Mouse (Mus musculus): ENCODE measurements around the gene Pced1b. TPM values are rescaled to one million over a fixed set of nuclear protein-coding genes. Genes with fewer than 3 reads are reported as not detected.

Pced1b gene
- polyA plus RNA-seq, 1 experiment from 2014 or later: 4.2 TPM

DNA sequence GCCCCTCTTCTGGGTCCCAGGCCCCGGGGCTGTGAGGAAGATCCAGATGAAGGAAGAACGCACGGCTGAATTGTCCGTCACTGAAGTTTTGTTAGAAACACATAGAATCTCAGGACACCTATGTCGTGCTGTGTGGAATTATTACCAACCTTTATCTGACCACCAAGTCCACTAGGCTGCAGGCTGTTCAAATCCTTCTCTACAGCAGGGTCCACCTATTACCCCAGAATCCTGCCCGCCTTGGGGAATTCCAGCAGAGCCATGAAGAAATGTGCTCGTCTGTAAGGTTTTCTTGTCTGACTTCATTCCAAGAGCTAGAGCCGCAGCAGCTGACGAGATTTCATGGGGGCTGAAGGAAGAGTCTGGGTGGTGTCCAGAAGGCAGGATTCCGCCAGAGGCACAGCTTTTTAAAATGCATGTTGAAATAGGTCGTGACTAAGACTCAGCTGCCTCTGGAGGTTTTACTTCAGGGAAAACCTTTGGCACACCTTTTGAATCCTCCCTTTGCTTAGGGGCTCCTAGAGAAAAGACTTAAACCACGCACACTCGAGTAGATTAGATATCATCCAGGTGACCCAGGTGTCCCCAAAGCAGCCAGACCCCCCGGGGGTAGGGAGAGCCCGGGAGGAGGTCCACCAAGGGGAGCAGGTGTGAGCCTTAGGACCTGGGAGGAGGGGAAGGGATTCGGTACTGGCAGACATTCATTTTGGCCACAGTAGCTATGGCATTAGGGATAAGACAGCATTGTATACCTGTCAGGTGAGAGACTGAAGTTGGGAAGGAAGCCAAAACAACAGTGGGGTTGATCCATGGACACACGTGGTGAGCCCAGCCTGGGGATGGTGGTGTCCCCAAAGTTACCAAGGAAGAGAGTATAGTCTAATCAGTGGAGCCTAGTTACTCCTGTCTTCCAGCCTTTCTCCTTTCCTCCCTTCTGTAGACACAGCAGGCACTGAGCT, 160.9 kb downstream of the Pced1b start:
- Histone ChIP-seq H3K4me3 (replicated peaks) (no peak overlapping the region), H3K36me3 (replicated peaks) (no peaks in the 10 kb centered on the region), H3K9me3 (0 out of 2 replicates have a peak, but pooled peaks cover under 1% of the 10 kb centered on the region), H3K27ac (no peak overlapping the region), H3K9ac (no peak overlapping the region), H3K27me3 (no peaks in the 10 kb centered on the region), H3K4me1 (no peaks in the 10 kb centered on the region), H3K4me2 (no peak overlapping the region)
- 67% methylated on average over 17 of the region's 17 CpGs for WGBS
- no peak for ATAC-seq (ENCODE audit: low FRiP score)

DNA sequence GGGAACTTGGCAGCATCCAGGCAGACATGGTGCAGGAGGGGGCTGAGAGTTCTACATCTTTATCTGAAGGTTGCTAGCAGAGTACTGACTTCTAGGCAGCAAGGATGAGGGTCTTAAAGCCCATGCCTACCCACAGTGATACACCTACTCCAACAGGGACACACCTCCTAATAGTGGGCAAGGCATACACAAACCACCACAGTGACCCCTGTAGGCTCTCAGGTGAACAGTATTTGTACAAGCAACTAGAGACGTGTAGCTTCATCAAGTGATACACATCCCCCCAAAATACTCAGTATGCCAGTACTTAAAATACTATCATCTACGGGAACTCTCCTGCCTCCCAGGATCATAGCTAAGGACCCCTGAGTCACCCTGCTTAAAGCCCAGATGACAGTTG, 164.2 kb downstream of the Pced1b start:
- Histone ChIP-seq H3K9me3 (0 out of 2 replicates have a peak, but pooled peaks cover 8% of the 10 kb centered on the region), H3K4me2 (no peak overlapping the region), H3K27me3 (no peaks in the 10 kb centered on the region), H3K4me3 (replicated peaks) (no peak overlapping the region), H3K27ac (no peak overlapping the region), H3K36me3 (replicated peaks) (no peaks in the 10 kb centered on the region), H3K9ac (no peak overlapping the region), H3K4me1 (no peaks in the 10 kb centered on the region)
- ATAC-seq (ENCODE audit: low FRiP score): no peak
- 90% methylated on average over 2 of the region's 2 CpGs for WGBS

DNA sequence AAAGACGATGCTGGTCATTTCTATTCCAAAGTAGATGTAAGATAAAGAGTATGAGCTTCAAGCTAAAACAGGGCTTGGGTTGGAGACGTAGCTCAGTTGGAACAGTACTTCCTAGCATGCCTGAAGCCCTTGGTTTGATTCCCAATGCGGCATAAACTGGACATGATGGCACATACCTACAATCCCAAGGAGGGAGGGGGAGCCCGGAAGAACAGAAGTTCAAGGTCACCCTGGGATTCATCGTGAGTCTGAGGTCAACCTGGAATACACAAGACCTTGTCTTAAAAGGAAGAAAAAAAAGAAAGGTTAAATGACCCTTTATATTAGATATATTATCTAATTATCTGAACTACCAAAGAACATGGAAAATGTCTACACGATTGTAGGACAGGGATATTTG, 164.8 kb downstream of the Pced1b start:
- H3K4me2 ChIP-seq: no peak overlapping the region
- H3K27me3 ChIP-seq: no peaks in the 10 kb centered on the region
- no peak overlapping the region for H3K9ac ChIP-seq
- H3K9me3 ChIP-seq: 0 out of 2 replicates have a peak, but pooled peaks cover 8% of the 10 kb centered on the region
- WGBS: 92% methylated on average over 6 of the region's 6 CpGs
- no peaks in the 10 kb centered on the region for H3K4me1 ChIP-seq
- no peaks in the 10 kb centered on the region for H3K36me3 ChIP-seq (replicated peaks)
- no peak overlapping the region for H3K27ac ChIP-seq
- ATAC-seq (ENCODE audit: low FRiP score): no peak
- H3K4me3 ChIP-seq (replicated peaks): no peak overlapping the region

DNA sequence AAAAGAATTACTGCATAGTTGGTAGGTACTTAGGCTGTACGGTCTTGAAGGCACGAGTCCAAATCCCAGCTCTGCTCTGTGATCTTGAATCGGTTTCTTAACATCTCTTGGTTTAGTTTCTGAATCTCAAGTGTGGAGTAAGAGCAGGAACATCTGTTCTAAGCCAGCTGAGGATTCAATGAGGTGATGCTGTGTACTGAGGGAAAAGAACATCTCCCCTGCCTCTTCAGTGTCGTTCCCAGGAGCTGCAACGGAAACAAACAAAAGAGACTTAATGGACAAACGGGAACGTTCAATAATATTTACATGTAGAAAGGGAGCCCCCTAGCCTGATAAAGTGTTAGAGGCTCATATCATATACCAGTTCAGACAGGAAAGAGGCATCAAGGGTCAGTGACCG, 165.4 kb downstream of the Pced1b start:
- no peak for ATAC-seq (ENCODE audit: low FRiP score)
- Histone ChIP-seq H3K4me1 (no peaks in the 10 kb centered on the region), H3K36me3 (replicated peaks) (no peaks in the 10 kb centered on the region), H3K4me3 (replicated peaks) (no peak overlapping the region), H3K9me3 (0 out of 2 replicates have a peak, but pooled peaks cover 8% of the 10 kb centered on the region), H3K27ac (no peak overlapping the region), H3K27me3 (no peaks in the 10 kb centered on the region), H3K4me2 (no peak overlapping the region), H3K9ac (no peak overlapping the region)
- WGBS: 92% methylated on average over 8 of the region's 8 CpGs

DNA sequence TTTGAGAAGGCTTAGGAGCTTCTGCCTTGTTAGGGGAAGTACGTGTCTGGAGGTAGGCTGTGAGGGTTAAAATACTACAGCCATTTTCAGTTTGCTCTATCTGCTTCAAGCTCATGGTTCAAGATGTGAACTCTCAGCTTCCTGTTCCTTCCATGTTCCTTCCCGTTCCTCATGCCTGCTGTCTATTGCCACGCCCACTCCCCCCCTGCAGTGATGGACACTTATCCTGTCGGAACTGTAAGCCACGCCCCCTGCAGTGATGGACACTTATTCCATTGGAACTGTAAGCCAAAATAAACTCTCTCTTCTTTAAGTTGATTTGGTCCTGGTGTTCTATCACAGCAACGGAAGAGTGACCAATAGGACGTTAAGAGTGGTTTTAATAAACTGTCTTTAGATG, 166.0 kb downstream of the Pced1b start:
- WGBS: 87% methylated on average over 7 of the region's 7 CpGs
- H3K4me3 ChIP-seq (replicated peaks): no peak overlapping the region
- 0 out of 2 replicates have a peak, but pooled peaks cover 8% of the 10 kb centered on the region for H3K9me3 ChIP-seq
- no peaks in the 10 kb centered on the region for H3K4me1 ChIP-seq
- no peaks in the 10 kb centered on the region for H3K36me3 ChIP-seq (replicated peaks)
- no peak overlapping the region for H3K9ac ChIP-seq
- no peak overlapping the region for H3K27ac ChIP-seq
- ATAC-seq (ENCODE audit: low FRiP score): no peak
- no peak overlapping the region for H3K4me2 ChIP-seq
- no peaks in the 10 kb centered on the region for H3K27me3 ChIP-seq

DNA sequence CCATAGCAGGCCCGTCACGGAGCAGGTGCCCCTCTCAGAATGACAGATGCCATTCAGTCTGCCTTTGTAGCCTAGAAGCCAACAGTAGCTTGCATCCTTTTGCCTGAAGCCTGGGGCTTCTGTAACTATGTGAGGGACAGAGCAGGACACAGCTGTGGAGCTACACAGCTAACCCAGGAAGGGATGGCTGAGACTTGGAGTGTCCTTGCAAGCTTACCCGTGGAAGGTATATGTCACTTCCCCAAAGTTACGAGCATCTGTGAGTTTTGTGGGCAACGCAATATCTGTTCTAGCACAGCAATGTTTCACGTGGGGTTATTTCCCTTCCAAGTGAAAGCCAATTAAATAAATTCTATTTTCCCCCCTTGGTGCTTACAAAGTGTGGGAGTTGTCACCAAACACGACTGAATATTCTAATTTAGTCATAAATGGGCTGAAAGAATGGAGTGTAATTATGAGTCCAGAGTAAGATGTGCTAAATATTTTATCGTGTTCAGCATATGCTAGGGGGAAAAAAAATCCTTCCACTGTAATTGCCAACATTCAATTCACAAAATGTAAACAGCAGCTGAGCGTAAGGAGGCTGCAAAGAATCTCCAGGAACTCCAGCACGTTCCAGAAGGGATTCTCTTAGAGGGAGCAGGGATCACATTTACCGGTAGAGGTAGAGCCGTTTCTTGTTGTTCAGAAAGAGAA, 168.0 kb downstream of the Pced1b start:
- H3K4me2 ChIP-seq: no peak overlapping the region
- WGBS: 83% methylated on average over 12 of the region's 12 CpGs
- no peak overlapping the region for H3K9ac ChIP-seq
- 0 out of 2 replicates have a peak, but pooled peaks cover 8% of the 10 kb centered on the region for H3K9me3 ChIP-seq
- H3K36me3 ChIP-seq (replicated peaks): no peaks in the 10 kb centered on the region
- H3K4me1 ChIP-seq: no peaks in the 10 kb centered on the region
- no peaks in the 10 kb centered on the region for H3K27me3 ChIP-seq
- no peak overlapping the region for H3K4me3 ChIP-seq (replicated peaks)
- no peak overlapping the region for H3K27ac ChIP-seq
- no peak for ATAC-seq (ENCODE audit: low FRiP score)

DNA sequence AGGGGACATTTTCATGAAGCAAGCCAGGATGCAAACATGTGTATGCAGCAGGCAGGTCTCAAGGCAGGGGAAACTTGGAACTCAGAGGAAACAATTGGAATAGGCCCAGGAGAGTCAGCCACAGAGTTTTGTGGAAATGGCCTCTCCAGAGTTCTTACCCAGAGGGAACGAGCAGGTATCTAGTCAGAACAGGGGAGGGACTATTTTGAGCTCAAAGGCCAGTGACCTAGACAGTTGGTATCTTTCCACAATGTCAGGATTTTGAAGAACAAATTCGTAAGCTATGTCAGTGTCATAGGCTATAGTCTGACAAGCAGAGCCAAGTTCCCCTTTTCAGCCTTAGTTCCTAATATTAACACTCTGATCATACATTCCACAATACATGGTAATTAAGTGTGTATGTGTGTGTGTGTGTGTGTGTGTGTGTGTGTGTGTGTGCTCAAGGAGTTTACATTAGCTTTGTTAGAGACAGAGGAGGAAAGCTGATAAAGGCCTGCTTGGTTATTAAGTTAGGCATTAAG, 168.6 kb downstream of the Pced1b start:
- 81% methylated on average over 2 of the region's 2 CpGs for WGBS
- Histone ChIP-seq H3K4me2 (no peak overlapping the region), H3K4me3 (replicated peaks) (no peak overlapping the region), H3K27ac (no peak overlapping the region), H3K9me3 (0 out of 2 replicates have a peak, but pooled peaks cover 8% of the 10 kb centered on the region), H3K36me3 (replicated peaks) (no peaks in the 10 kb centered on the region), H3K27me3 (no peaks in the 10 kb centered on the region), H3K4me1 (no peaks in the 10 kb centered on the region), H3K9ac (no peak overlapping the region)
- no peak for ATAC-seq (ENCODE audit: low FRiP score)

DNA sequence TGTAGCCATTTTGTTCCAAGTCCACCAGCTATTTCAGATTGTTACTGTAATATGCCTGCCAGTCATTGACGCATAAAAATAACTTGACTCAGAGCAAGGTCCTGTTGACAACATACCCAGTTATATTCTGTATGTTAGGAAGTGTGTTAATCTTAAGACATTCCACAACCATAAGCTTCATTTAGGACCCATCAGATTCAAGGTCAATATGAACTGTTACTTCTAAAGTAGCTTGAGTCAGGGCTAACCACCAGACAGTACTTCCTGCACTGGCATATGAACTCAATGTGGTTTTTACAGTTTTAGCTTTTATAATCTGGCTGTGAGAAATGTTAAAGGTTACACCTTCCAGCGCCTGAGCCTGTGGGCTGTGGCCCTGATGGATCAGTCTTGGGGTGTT, 173.4 kb downstream of the Pced1b start:
- Histone ChIP-seq H3K4me1 (no peaks in the 10 kb centered on the region), H3K27me3 (no peaks in the 10 kb centered on the region), H3K36me3 (replicated peaks) (no peaks in the 10 kb centered on the region), H3K4me2 (no peak overlapping the region), H3K4me3 (replicated peaks) (no peak overlapping the region), H3K27ac (no peak overlapping the region), H3K9me3 (no peaks in the 10 kb centered on the region), H3K9ac (no peak overlapping the region)
- no peak for ATAC-seq (ENCODE audit: low FRiP score)
- 90% methylated on average over 2 of the region's 2 CpGs for WGBS

DNA sequence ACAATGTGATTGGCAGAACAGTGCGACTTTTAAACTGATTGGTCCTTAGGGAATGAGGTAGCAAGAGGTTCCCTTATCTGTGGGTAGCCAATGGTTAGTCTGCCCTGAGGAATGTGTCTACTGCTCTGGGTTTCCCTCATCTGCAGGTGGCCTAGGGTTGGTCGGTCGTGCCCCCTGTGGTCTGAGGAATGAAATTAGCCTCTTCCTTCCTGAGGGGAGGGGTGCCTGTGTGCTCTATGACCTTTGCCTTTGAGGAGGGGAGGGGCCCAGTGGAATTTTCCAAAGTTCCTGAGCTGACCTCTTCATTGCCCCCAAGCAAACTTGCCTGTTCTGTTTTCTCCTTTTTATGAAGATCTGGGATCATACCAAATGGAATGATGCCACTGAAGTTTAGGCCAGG, 174.6 kb downstream of the Pced1b start:
- no peak for ATAC-seq (ENCODE audit: low FRiP score)
- Histone ChIP-seq H3K27ac (no peak overlapping the region), H3K9ac (no peak overlapping the region), H3K36me3 (replicated peaks) (no peaks in the 10 kb centered on the region), H3K9me3 (no peaks in the 10 kb centered on the region), H3K27me3 (no peaks in the 10 kb centered on the region), H3K4me3 (replicated peaks) (no peak overlapping the region), H3K4me1 (no peaks in the 10 kb centered on the region), H3K4me2 (no peak overlapping the region)
- WGBS: 75% methylated on average over 3 of the region's 3 CpGs

DNA sequence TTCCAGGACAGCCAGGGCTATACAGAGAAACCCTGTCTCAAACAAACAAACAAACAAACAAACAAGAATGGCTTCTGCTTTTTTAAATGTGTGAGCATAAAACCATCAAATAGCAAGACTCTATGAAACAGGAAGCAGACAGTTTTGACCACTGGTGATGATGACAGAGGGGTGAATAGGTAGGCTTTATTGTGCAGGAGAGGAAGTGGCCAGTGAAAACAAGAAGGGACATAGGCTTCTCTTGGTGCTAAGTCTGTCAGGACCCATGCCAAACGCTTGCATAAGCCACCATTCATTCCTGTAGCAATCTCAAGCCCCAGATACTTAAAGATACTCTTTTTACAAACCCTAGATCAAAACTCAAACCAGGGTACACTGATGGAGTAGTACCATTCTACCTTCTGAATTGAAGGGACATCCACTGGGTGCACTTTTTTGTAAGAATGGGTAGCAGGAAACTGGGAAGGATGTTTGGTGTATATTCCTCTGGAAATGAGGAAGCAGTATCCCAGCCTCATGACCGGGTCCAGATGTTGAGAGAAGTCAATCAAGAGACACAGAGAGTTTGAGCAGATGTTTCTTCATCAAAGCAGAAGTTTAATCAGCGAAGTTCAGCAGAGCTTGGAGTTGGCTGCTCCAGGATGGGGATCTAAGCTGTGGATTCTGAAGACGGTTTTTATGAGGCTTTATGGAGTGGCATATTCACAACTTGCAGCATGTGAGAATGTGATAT, 175.5 kb downstream of the Pced1b start:
- no peak for ATAC-seq (ENCODE audit: low FRiP score)
- WGBS: 87% methylated on average over 4 of the region's 4 CpGs
- Histone ChIP-seq H3K4me3 (replicated peaks) (no peak overlapping the region), H3K9ac (no peak overlapping the region), H3K27me3 (no peaks in the 10 kb centered on the region), H3K4me1 (no peaks in the 10 kb centered on the region), H3K9me3 (no peaks in the 10 kb centered on the region), H3K27ac (no peak overlapping the region), H3K36me3 (replicated peaks) (no peaks in the 10 kb centered on the region), H3K4me2 (no peak overlapping the region)

DNA sequence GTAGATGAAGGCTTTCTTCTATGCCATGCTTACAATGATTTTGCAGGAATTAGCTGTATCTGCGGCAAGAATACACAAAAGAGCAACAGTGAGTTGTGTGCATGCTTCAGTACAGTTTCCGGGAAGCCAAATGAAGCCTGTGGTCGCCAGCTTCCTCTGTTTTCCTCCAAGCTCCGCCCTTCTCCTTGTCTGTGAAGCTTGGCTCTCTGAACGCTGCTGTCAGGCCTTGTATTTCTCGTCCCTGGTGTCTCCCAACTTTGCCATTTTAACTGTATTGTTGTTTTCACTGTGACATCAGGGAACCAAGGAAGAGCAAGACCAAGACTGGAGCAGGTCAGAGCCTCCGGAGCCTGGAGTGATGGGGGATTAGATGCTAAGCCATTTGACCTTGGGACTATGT, 177.5 kb downstream of the Pced1b start:
- Histone ChIP-seq H3K36me3 (replicated peaks) (no peaks in the 10 kb centered on the region), H3K9ac (no peak overlapping the region), H3K4me1 (no peaks in the 10 kb centered on the region), H3K9me3 (no peaks in the 10 kb centered on the region), H3K27me3 (no peaks in the 10 kb centered on the region), H3K4me3 (replicated peaks) (no peak overlapping the region), H3K27ac (no peak overlapping the region), H3K4me2 (no peak overlapping the region)
- WGBS: 75% methylated on average over 7 of the region's 7 CpGs
- no peak for ATAC-seq (ENCODE audit: low FRiP score)

DNA sequence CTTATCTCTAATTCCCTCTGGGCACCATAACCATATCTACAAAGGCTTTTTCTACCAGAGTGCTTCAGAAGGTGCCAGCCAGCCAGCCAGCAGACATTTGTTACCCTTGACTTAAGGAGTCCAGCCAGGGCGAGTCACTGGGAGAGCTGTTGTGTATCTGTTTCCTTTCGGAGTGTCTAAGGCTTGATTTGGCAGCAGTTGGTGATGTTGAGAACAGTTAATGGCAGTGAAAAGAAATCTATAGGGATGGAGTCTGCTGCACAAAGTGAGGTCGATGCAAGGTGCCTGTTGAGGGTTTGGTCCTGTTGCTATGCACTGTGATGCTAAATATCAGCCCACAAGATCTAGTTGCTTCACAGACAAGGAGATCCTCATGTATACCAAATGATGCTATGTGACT, 178.1 kb downstream of the Pced1b start:
- H3K9me3 ChIP-seq: no peaks in the 10 kb centered on the region
- ATAC-seq (ENCODE audit: low FRiP score): no peak
- H3K27ac ChIP-seq: no peak overlapping the region
- H3K4me1 ChIP-seq: no peaks in the 10 kb centered on the region
- no peaks in the 10 kb centered on the region for H3K27me3 ChIP-seq
- no peaks in the 10 kb centered on the region for H3K36me3 ChIP-seq (replicated peaks)
- H3K9ac ChIP-seq: no peak overlapping the region
- H3K4me2 ChIP-seq: no peak overlapping the region
- no peak overlapping the region for H3K4me3 ChIP-seq (replicated peaks)
- WGBS: 93% methylated on average over 3 of the region's 3 CpGs
